Mouse (Mus musculus): ENCODE data around the gene Gm42715.

- TF ChIP-seq GATA1 (IDR thresholded peaks at IDR 0.05; ENCODE audit: borderline replicate concordance, low read length) (no peak), FLI1 (IDR thresholded peaks at IDR 0.05; ENCODE audit: low read length) (no peak)
Observed at GRCm38 (mm10) chr7:127561340-127561858, 42.0 kb downstream of the Gm42715 start, which contains the start of gene Tmem265.
